Mouse (Mus musculus) skeletal muscle tissue, adult 2 months (tissue): ENCODE results near the gene Ppt2.
A peak's percentile ranks its signal among the peaks of the same experiment; 100 is the strongest.

ENCODE experiments used
- DNase-seq: peaks from one replicate; pipeline ENCODE4 v3.0.0-alpha.2; 2012; ENCODE audit warnings: low read depth, low spot score

The Ppt2 gene

DNA sequence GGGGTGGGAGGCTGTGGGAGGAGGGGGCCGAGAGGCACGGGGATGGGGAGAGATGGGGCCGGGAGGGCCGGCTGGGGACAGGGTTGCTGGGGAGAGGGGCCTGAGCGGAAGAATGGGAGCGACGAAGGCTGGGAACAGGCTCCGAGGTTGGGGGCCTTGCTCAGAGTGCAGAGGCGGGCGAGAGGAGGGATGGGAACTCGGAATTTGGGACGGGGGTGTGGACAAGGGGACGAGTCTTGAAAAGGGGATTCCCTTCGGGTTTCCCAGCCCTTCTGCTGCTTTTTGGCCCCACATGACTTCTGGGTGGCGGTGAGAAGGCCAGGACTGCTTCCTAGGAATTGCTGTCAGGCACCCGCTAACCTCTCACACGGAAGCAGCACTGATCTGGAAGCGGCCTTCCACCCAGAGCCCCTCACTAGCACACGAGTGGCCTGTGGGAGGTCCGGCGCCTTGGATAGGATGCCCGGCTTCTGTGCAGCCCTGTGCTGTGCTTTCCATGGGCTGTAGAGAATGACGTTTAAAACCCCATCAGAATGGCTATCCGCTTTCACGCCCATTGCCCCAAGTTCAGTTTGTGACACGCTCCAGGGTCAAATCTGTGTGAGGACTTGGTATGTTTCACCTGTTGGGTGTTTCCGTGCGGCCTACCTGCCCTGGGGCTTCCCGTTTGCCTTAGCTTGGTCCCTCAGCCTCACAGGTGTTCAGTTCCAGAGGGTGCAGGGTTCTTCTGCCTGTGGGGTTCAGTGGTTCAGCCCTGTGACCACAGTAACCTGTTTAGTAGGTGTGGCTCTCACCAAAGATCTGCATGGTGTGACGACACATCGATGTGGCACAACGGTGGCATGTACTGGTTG is 21.9 kb downstream of the Ppt2 start:
- DNase-seq = no peak

DNA sequence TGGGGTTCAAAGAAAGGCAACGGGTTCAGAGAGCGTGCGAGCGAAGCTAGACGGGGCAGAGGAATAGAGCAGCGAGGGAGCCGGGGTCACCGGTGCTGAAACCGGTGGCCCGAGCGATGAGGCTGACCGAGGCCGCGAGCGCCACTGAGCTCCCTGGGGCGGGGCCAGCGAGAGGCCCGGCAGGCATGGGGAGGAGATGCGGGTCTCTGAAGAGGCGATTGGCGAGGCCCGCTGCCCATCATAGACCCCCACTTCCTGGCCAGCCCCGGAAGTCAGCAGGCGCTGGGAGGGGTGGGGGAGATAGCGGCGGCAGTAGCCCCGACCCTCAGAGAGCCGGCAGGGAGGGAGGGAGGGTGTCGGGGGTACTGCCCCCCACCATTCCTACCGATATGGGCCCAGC is 22.7 kb downstream of the Ppt2 start:
- peak; percentile 95 for DNase-seq

- peak; percentile 85 for DNase-seq
These were observed 23.6 kb downstream of the Ppt2 start for GRCm38 (mm10) chr17:34604511-34605237.

DNA sequence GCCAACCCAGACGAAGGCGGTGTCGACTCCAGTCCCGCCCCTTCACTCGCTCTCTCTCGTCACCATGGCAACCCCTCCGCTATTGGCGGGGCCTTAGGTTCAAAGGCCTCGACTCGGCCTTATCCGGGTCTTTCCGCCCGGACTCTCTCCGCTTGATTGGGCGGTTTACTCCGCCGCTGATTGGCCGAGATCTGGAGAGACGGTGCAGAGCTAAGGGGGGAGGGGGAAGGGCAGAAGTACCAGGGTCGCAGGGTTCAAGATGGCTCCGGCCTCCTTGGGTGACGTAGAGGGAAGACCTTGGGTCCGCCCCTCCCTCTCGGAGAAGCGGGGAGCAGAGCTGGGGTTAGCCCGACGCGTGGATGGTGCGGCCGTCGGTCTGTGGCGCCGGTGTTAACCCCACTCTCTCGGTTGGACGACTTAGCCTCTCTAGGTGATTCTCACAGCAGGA is 24.2 kb downstream of the Ppt2 start, which contains the start of gene Agpat1:
Agpat1 (plus strand) TSS at position 202 of the 448 bp plus-strand sequence.
- DNase-seq = peak; percentile 100

- DNase-seq = peak; percentile 100
These were observed 24.8 kb downstream of the Ppt2 start, which contains the start of gene Rnf5 for GRCm38 (mm10) chr17:34603375-34604060. Rnf5 (minus strand) TSS chr17:34603690.

- no peak for DNase-seq
These were observed 26.5 kb downstream of the Ppt2 start for GRCm38 (mm10) chr17:34601796-34602195.

DNA sequence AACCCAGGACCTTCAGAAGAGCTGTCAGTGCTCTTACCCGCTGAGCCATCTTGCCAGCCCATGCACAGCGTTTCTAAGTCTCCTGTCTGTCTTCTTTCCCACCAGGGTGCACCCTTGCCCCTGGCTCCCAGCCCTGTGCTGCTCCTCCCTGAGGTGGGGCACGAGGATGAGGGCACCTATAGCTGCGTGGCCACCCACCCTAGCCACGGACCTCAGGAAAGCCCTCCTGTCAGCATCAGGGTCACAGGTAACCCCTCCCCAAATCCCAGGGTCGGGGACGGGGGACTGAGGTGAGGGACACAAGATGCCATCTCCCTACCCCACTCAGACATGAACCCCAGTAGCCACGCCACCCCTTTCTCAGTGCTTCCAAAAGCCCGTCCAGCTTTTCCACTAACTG is 28.4 kb downstream of the Ppt2 start:
- DNase-seq = no peak

DNA sequence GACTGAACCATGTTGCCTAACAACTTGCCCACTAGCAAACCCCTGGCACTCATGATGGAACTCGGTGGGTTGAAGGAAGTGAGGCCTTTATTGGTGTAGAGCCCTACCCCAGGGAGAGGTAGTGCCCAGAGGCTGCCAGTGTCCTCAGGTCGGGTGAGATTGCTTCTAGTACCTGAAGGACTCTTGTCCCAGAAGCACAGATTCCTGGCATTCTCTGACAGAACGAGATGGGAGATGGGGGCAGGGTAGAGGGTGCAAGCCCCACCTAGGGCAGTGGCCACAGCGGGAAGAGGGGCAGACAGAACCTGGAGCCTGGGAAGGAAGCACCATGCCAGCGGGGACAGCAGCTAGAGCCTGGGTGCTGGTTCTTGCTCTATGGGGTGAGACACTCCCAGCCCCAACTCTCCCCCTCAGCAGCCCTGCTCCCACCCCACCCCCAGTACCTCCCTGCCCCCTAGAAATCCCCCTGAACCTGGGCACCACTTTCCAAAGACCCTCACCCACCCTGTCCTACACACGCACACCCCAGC is 30.7 kb downstream of the Ppt2 start, which contains the start of gene Ager:
Ager (plus strand) TSS at position 297 of the 530 bp plus-strand sequence.
- no peak for DNase-seq

- no peak for DNase-seq
These were observed 32.2 kb downstream of the Ppt2 start for GRCm38 (mm10) chr17:34596098-34596497.

- DNase-seq = no peak
These were observed 34.4 kb downstream of the Ppt2 start for GRCm38 (mm10) chr17:34593752-34594525.

- DNase-seq = no peak
These were observed 35.4 kb downstream of the Ppt2 start for GRCm38 (mm10) chr17:34592581-34593549.

- DNase-seq = peak; percentile 80
These were observed 36.3 kb downstream of the Ppt2 start for GRCm38 (mm10) chr17:34591994-34592375.

DNA sequence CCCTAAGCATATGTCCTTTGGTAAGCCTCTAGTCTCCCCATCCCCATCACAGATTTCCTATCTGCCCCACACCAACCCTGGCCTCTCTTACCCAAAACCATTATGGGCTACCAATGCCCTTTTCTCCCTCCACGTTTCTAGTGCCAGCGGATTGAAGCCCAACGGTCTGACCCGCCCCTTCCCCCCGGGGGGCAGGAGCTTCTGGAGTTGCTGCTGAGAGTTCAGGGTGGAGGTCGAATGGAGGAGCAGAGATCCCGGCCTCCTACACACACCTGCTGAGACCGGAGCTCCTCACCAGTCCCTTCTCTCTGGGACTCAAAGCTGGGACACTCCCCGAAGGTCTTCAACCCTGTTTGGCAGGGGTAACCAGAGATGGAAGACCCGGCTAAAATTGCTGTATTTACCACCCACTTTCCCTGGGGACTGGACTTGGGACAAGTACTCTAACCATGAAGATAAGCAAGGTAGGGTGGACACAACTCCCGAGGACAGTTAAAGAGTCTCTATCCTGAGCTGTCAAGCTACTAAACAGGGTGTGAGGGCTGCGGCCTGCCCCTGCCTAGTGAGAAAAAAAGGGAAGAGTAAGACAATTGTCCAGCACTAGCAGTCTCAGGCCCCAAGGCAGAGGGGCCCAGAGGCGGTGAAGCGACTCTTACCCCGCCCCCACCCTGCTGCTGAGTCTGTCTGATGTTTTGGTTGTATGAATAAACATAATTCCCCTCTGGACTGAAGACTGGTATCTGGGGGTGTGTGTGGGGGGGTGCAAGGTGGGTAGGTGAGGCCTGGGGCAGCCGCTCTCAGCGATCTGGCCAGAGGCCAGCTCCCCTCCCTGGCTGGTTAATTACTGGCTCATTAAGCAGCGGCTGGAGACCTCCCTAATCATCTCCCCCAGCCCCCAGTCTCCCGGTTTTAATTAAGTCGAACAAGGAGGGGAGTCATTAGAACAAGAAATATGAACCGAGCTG is 37.0 kb downstream of the Ppt2 start, which contains the start of gene Pbx2:
Pbx2 (plus strand) TSS at position 238 of the 965 bp plus-strand sequence.
- DNase-seq = no peak

GRCm38 (mm10) chr17:34590154-34590987 is 37.9 kb downstream of the Ppt2 start:
- DNase-seq = no peak

DNA sequence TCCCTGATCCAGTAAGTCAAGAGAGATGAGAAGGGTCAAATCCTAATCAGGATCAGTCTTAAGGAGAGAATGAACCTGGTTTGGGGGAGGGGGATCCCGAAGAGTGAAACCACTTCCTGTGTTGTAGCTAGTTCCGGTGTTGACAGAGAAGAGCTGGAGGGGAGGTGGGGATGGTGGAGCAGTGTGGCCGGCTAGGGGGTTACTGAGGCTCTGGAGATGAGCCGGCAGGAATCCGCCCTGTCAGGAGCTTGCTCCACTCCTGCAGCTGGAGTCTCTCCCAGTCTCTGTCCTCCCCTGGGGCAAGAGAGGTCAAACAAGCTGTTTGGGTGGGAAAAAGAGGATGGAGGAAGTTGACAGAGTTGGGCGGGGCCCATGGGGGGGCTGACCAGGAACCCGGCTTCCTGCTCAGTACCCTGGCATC is 38.6 kb downstream of the Ppt2 start, which contains the start of gene Gpsm3:
Gpsm3 (plus strand) TSS at position 126 of the 421 bp plus-strand sequence.
- peak; percentile 69 for DNase-seq

GRCm38 (mm10) chr17:34589206-34589605 is 39.1 kb downstream of the Ppt2 start:
- no peak for DNase-seq

- no peak for DNase-seq
These were observed 39.5 kb downstream of the Ppt2 start for GRCm38 (mm10) chr17:34588767-34589166.
